Mouse (Mus musculus) heart, embryonic 12.5 days (tissue): Measurements from ENCODE around the gene Usp53. TPM values are rescaled to one million over a fixed set of nuclear protein-coding genes. Genes with fewer than 3 reads are reported as not detected.

Experiments
- microRNA-seq: library from miRNA; unstranded; fragments of <30 nt; microRNA quantifications from one replicate; pipeline ENCODE4, GENCODE M21; 2017
- polyA plus RNA-seq: library from polyadenylated mRNA; unstranded; fragments of >200 nt; fragmentation: Nextera tagmentation; extraction: Ambion mirVana; gene quantifications from 2 replicates; pipeline ENCODE4 v1.2.1, GENCODE M21; 2016

Gene Usp53
- polyA plus RNA-seq, 1 experiment from 2014 or later: 7.9 TPM

Small RNA genes within 50 kb of the gene (microRNA-seq; reads per million reads assigned to microRNA genes)
- not detected for gene Gm22066

Other genes starting within 250 kb of the Usp53 start
- not detected in 2 replicates for gene Fabp2, start 89.4 kb downstream of the Usp53 start, polyA plus RNA-seq
- gene Gm10959, start 65.2 kb downstream of the Usp53 start, polyA plus RNA-seq: not detected in 2 replicates
- gene 1810037I17Rik, start 60.3 kb downstream of the Usp53 start, polyA plus RNA-seq: 138 TPM in 2 replicates
- gene Myoz2, start 50.5 kb upstream of the Usp53 start, polyA plus RNA-seq: 154 and 163 TPM in 2 replicates